9 mouse cellular contexts compared by ENCODE assay signal in the genomic region with DNA sequence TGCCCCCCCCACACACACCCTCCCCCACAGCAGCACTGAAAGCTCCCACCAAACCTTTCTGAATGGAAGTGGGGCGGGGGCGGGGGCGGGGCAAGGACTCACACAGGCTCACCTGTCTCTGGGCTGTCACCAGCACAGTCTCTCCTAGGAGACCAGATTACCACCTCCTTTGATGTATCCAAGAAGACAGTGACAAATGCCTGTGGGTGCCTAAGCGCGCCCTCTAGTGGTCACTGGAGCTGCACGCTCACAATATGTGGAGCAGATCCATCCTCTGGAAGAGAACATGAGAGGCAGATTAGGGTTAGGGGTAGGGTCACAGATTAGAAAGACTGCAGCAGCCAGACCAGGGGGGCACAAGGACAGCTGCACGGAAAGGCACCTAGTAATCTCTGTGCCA. TPM values are rescaled to one million over a fixed set of nuclear protein-coding genes. Genes with fewer than 3 reads are reported as not detected.
DNase-seq lines count a peak whose midpoint lies in the region; ATAC-seq and TF ChIP-seq lines count a peak whose summit lies in the region.
"Had no signal": no experiment of that assay in that cellular context is flagged by ENCODE, and none has a peak within 500 bp of the region (broad histone marks: within the 10 kb centered on the region; RNA-seq: fewer than 3 reads in every experiment).

No protein-coding gene starts in this region.

- no peak overlapping the region for H3K4me2 ChIP-seq in forebrain, embryonic 15.5 days (replicated peaks)
- no peak overlapping the region for H3K4me2 ChIP-seq in lung, postnatal 0 days (replicated peaks; ENCODE audit: low read depth, low read length)

- H3K9me3 ChIP-seq in forebrain, embryonic 15.5 days, result no peaks in the 10 kb centered on the region
- no peaks in the 10 kb centered on the region for H3K9me3 ChIP-seq in lung, postnatal 0 days (ENCODE audit: low read length)

- H3K27ac ChIP-seq in forebrain, embryonic 15.5 days (replicated peaks), result no peak overlapping the region
- no peak overlapping the region for H3K27ac ChIP-seq in lung, postnatal 0 days (ENCODE audit: low read length)

- no peaks in the 10 kb centered on the region for H3K27me3 ChIP-seq in forebrain, embryonic 15.5 days
- H3K27me3 ChIP-seq in lung, postnatal 0 days (replicated peaks; ENCODE audit: insufficient read depth, low read length), result no peaks in the 10 kb centered on the region

- no peaks in the 10 kb centered on the region for H3K4me1 ChIP-seq in forebrain, embryonic 15.5 days
- no peaks in the 10 kb centered on the region for H3K4me1 ChIP-seq in lung, postnatal 0 days (ENCODE audit: insufficient read depth, low read depth, low read length)

- H3K4me3 ChIP-seq in forebrain, embryonic 15.5 days, result no peak overlapping the region
- no peak overlapping the region for H3K4me3 ChIP-seq in lung, postnatal 0 days (ENCODE audit: low read depth, low read length)

- ATAC-seq in forebrain, embryonic 15.5 days (replicated peaks), result peak; percentile 68
- peak; percentile 50 to 62; a peak in 2 of 4 replicates for ATAC-seq in hematopoietic stem cell, adult 5-6 weeks (replicated peaks in 1 of 2; ENCODE audit: insufficient read depth in 1 of 2, low FRiP score in 2 of 2, low TSS enrichment in 1 of 2, low read depth in 1 of 2, poor library complexity in 2 of 2, severe bottlenecking in 2 of 2)
- peak; percentile 59 for ATAC-seq in lung, postnatal 0 days

- TF ChIP-seq CTCF in lung, postnatal 0 days (IDR thresholded peaks at IDR 0.05), result peak; percentile 95

- H3K9ac ChIP-seq in forebrain, embryonic 15.5 days (replicated peaks), result no peak overlapping the region
- no peak overlapping the region for H3K9ac ChIP-seq in lung, postnatal 0 days (replicated peaks; ENCODE audit: low read depth)

- DNase-seq in MEL-GATA-1-ER (ENCODE audit: extremely low read depth, low read depth), result peak; percentile 33
- DNase-seq in c-Kit-positive CD71-positive TER-119-positive erythroid progenitor cells, embryonic 14.5 days (ENCODE audit: low spot score), result peak; percentile 78
- peak; percentile 64 to 85 for DNase-seq in layer of hippocampus, adult 8-10 months (ENCODE audit: low spot score in 2 of 2)
- peak; percentile 67 for DNase-seq in lung, postnatal 0 days (ENCODE audit: low spot score)
- DNase-seq in retina, adult 2 months (ENCODE audit: low read depth, low spot score), result peak; percentile 63
- peak; percentile 86 for DNase-seq in thymus, postnatal 25 days

- TF ChIP-seq EP300 in lung, postnatal 0 days (IDR thresholded peaks at IDR 0.05), result no peak

- peaks cover 12% of the 10 kb centered on the region for H3K36me3 ChIP-seq in forebrain, embryonic 15.5 days
- H3K36me3 ChIP-seq in lung, postnatal 0 days (ENCODE audit: insufficient read depth, low read length), result no peaks in the 10 kb centered on the region

- WGBS in forebrain, embryonic 15.5 days, result 9% methylated on average over 7 of the region's 7 CpGs
- 2% methylated on average over 4 of the region's 7 CpGs for WGBS in lung, postnatal 0 days

RNA-seq across cellular contexts. Expression of gene Tff3, which starts 10.0 kb away (rescaled TPM):
- polyA plus RNA-seq in forebrain, embryonic 15.5 days (2015; fragmentation: Nextera tagmentation; extraction: Ambion mirVana), result 0.39 TPM in 1 of 2 replicates, not detected in the other
- total RNA-seq in hematopoietic stem cell, adult 5-6 weeks (2017), result not detected in 2 replicates
- not detected for total RNA-seq in layer of hippocampus, adult 8-10 months (2022)
- polyA plus RNA-seq in lung, postnatal 0 days (2015; fragmentation: Nextera tagmentation; extraction: Ambion mirVana), result not detected in 2 replicates

RNA-seq across cellular contexts. Expression of gene Tff2, which starts 24.7 kb away (rescaled TPM):
- not detected in 2 replicates for polyA plus RNA-seq in forebrain, embryonic 15.5 days (2015; fragmentation: Nextera tagmentation; extraction: Ambion mirVana)
- total RNA-seq in hematopoietic stem cell, adult 5-6 weeks (2017), result not detected in 2 replicates
- not detected for total RNA-seq in layer of hippocampus, adult 8-10 months (2022)
- polyA plus RNA-seq in lung, postnatal 0 days (2015; fragmentation: Nextera tagmentation; extraction: Ambion mirVana), result 0.21 and 0.68 TPM in 2 replicates
- polyA plus RNA-seq: heart, embryonic 16.5 days had no signal

RNA-seq across cellular contexts. Expression of gene Tff1, which starts 45.6 kb away (rescaled TPM):
- polyA plus RNA-seq in forebrain, embryonic 15.5 days (2015; fragmentation: Nextera tagmentation; extraction: Ambion mirVana), result not detected in 2 replicates
- total RNA-seq in hematopoietic stem cell, adult 5-6 weeks (2017), result not detected in 2 replicates
- not detected for total RNA-seq in layer of hippocampus, adult 8-10 months (2022)
- polyA plus RNA-seq in lung, postnatal 0 days (2015; fragmentation: Nextera tagmentation; extraction: Ambion mirVana), result not detected in 2 replicates
- polyA plus RNA-seq: heart, embryonic 16.5 days had no signal

Comparison
In these comparisons a context has a peak if more than half of its experiments do, and no peak if none do; other contexts are left out.
1. DNase-seq: peak in every context shown above with its lines; median percentile 86 in thymus, postnatal 25 days; 78 in c-Kit-positive CD71-positive TER-119-positive erythroid progenitor cells, embryonic 14.5 days; 74 in layer of hippocampus, adult 8-10 months; 67 in lung, postnatal 0 days; 63 in retina, adult 2 months; 33 in MEL-GATA-1-ER.